Comparison of ENCODE assay signal across 17 mouse cellular contexts in the genomic region with DNA sequence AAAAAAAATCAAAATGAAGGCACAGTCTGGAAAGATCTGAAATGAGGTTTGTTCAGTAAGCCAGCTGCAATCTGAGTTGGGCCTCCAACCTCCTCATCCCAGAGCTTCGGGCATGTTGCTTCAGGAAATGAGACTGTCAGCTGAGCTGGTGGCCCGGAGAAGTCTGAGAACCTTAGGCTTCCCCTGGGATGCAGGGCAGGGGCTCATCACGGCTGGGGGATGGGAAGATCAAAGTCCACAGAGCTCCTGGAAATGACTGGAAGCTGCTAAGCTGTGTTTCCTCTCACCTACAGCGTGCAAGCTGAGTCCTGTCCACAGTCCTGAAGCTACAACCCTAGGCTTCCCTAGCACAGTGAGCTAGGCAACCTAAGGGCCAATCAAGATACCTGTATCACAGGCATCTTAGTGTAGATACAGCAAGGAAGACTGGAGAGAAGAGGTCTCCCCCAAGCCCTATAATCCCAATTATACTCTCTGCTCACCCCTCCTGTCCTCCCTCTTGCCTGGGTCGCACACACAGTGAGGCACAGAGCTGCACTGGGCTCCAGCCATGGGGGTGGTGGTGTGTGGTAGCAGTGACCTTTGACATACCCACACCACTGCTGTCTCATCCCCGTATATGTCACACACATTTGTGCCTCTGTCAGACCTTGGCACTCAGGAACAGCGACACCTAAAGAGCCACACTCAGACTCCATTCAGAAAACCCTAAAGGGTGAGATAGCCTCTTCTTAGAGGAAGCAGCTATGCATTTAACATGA. TPM values are rescaled to one million over a fixed set of nuclear protein-coding genes. Genes with fewer than 3 reads are reported as not detected.
DNase-seq lines count a peak whose midpoint lies in the region; ATAC-seq and TF ChIP-seq lines count a peak whose summit lies in the region.
"Had no signal": no experiment of that assay in that cellular context is flagged by ENCODE, and none has a peak within 500 bp of the region (broad histone marks: within the 10 kb centered on the region; RNA-seq: fewer than 3 reads in every experiment).

No protein-coding gene starts in this region.

- H3K27ac ChIP-seq in heart, embryonic 13.5 days (replicated peaks): 0 out of 2 replicates have a peak overlapping the region, but pooled peaks have one; percentile 48
- no peak overlapping the region for H3K27ac ChIP-seq in heart, embryonic 10.5 days
- peak overlapping the region; percentile 59 for H3K27ac ChIP-seq in lung, postnatal 0 days (ENCODE audit: low read length)
- peak overlapping the region; percentile 75 for H3K27ac ChIP-seq in brown adipose tissue, adult 24 weeks (replicated peaks; ENCODE audit: low read depth, low read length)
- H3K27ac ChIP-seq in stomach, embryonic 14.5 days (ENCODE audit: low read length): no peak overlapping the region
- no peak overlapping the region for H3K27ac ChIP-seq in forebrain, embryonic 14.5 days (ENCODE audit: low read depth, low read length)
- H3K27ac ChIP-seq: forebrain, embryonic 13.5 days; layer of hippocampus, adult 2 months; neural tube, embryonic 15.5 days had no signal

- ATAC-seq in heart, embryonic 13.5 days (ENCODE audit: extremely low read depth, insufficient number of reproducible peaks, low FRiP score, low TSS enrichment): no peak
- ATAC-seq in lung, postnatal 0 days: no peak
- ATAC-seq in stomach, embryonic 14.5 days (ENCODE audit: insufficient number of reproducible peaks, insufficient read depth, low FRiP score, low read depth): 0 out of 2 replicates have a peak, but pooled peaks have one; percentile 24
- ATAC-seq in forebrain, embryonic 14.5 days: no peak
- ATAC-seq: forebrain, embryonic 13.5 days had no signal

- H3K9ac ChIP-seq in heart, embryonic 13.5 days: no peak overlapping the region
- no peak overlapping the region for H3K9ac ChIP-seq in lung, postnatal 0 days (replicated peaks; ENCODE audit: low read depth)
- H3K9ac ChIP-seq in stomach, embryonic 14.5 days (replicated peaks; ENCODE audit: low read depth, low read length): no peak overlapping the region
- H3K9ac ChIP-seq in forebrain, embryonic 14.5 days (ENCODE audit: low read length): no peak overlapping the region
- H3K9ac ChIP-seq: forebrain, embryonic 13.5 days; neural tube, embryonic 15.5 days had no signal

- TF ChIP-seq EP300 in lung, postnatal 0 days (IDR thresholded peaks at IDR 0.05): no peak

- TF ChIP-seq CTCF in lung, postnatal 0 days (IDR thresholded peaks at IDR 0.05): no peak

- H3K4me2 ChIP-seq in heart, embryonic 13.5 days: no peak overlapping the region
- no peak overlapping the region for H3K4me2 ChIP-seq in lung, postnatal 0 days (replicated peaks; ENCODE audit: low read depth, low read length)
- H3K4me2 ChIP-seq in stomach, embryonic 14.5 days (replicated peaks; ENCODE audit: low read depth, low read length): no peak overlapping the region
- H3K4me2 ChIP-seq in forebrain, embryonic 14.5 days (ENCODE audit: low read length): no peak overlapping the region
- H3K4me2 ChIP-seq: forebrain, embryonic 13.5 days; midbrain, embryonic 11.5 days; neural tube, embryonic 15.5 days had no signal

- no peaks in the 10 kb centered on the region for H3K9me3 ChIP-seq in heart, embryonic 13.5 days
- no peaks in the 10 kb centered on the region for H3K9me3 ChIP-seq in heart, embryonic 10.5 days
- no peaks in the 10 kb centered on the region for H3K9me3 ChIP-seq in lung, postnatal 0 days (ENCODE audit: low read length)
- no peaks in the 10 kb centered on the region for H3K9me3 ChIP-seq in stomach, embryonic 14.5 days (ENCODE audit: control insufficient read depth, low read depth, low read length)
- no peaks in the 10 kb centered on the region for H3K9me3 ChIP-seq in forebrain, embryonic 14.5 days (replicated peaks; ENCODE audit: control insufficient read depth, low read length)
- H3K9me3 ChIP-seq: forebrain, embryonic 13.5 days; hindbrain, embryonic 10.5 days; neural tube, embryonic 15.5 days had no signal

- DNase-seq in heart, embryonic 10.5 days (ENCODE audit: low spot score): no peak
- DNase-seq in lung, postnatal 0 days (ENCODE audit: low spot score): no peak
- no peak for DNase-seq in lung, postnatal 14 days
- DNase-seq in left cerebral cortex, adult 9 months (ENCODE audit: low spot score in 2 of 2): no peak
- DNase-seq in forebrain, embryonic 14.5 days (ENCODE audit: low spot score): no peak
- DNase-seq: cerebellum, adult 11-12 months; cerebellum, postnatal 36 days; spleen, adult 18-20 months; thymus, postnatal 25 days had no signal

- no peak overlapping the region for H3K4me3 ChIP-seq in heart, embryonic 13.5 days
- H3K4me3 ChIP-seq in heart, embryonic 10.5 days: no peak overlapping the region
- no peak overlapping the region for H3K4me3 ChIP-seq in lung, postnatal 0 days (ENCODE audit: low read depth, low read length)
- no peak overlapping the region for H3K4me3 ChIP-seq in brown adipose tissue, adult 24 weeks (ENCODE audit: insufficient read depth, low read depth, low read length)
- no peak overlapping the region for H3K4me3 ChIP-seq in stomach, embryonic 14.5 days (ENCODE audit: low read depth, low read length)
- no peak overlapping the region for H3K4me3 ChIP-seq in forebrain, embryonic 14.5 days (ENCODE audit: low read depth, low read length)
- H3K4me3 ChIP-seq: forebrain, embryonic 13.5 days; hindbrain, embryonic 10.5 days; layer of hippocampus, adult 2 months; neural tube, embryonic 15.5 days had no signal

- 58% methylated on average over 7 of the region's 7 CpGs for WGBS in heart, embryonic 13.5 days
- WGBS in heart, embryonic 10.5 days: 50% methylated on average over 7 of the region's 7 CpGs
- 62% methylated on average over 7 of the region's 7 CpGs for WGBS in lung, postnatal 0 days
- WGBS in stomach, embryonic 14.5 days: 71% methylated on average over 7 of the region's 7 CpGs
- WGBS in forebrain, embryonic 14.5 days: 80% methylated on average over 7 of the region's 7 CpGs

- H3K36me3 ChIP-seq in heart, embryonic 13.5 days: peaks cover 77% of the 10 kb centered on the region
- H3K36me3 ChIP-seq in heart, embryonic 10.5 days: peaks cover 37% of the 10 kb centered on the region
- peaks cover 11% of the 10 kb centered on the region for H3K36me3 ChIP-seq in lung, postnatal 0 days (ENCODE audit: insufficient read depth, low read length)
- H3K36me3 ChIP-seq in stomach, embryonic 14.5 days (ENCODE audit: control insufficient read depth, insufficient read depth, low read length): peaks cover 14% of the 10 kb centered on the region; the same call in 1 of the 2 replicates
- H3K36me3 ChIP-seq in forebrain, embryonic 14.5 days (ENCODE audit: control insufficient read depth, insufficient read depth, low read length): no peaks in the 10 kb centered on the region
- H3K36me3 ChIP-seq: neural tube, embryonic 15.5 days had no signal

- no peaks in the 10 kb centered on the region for H3K27me3 ChIP-seq in heart, embryonic 13.5 days (replicated peaks)
- no peaks in the 10 kb centered on the region for H3K27me3 ChIP-seq in heart, embryonic 10.5 days (ENCODE audit: insufficient read depth, poor library complexity, severe bottlenecking)
- no peaks in the 10 kb centered on the region for H3K27me3 ChIP-seq in lung, postnatal 0 days (replicated peaks; ENCODE audit: insufficient read depth, low read length)
- no peaks in the 10 kb centered on the region for H3K27me3 ChIP-seq in stomach, embryonic 14.5 days (ENCODE audit: control insufficient read depth, insufficient read depth, low read length)
- H3K27me3 ChIP-seq in forebrain, embryonic 14.5 days (replicated peaks; ENCODE audit: control insufficient read depth, insufficient read depth, low read length): no peaks in the 10 kb centered on the region
- H3K27me3 ChIP-seq: forebrain, embryonic 13.5 days; neural tube, embryonic 15.5 days had no signal

- H3K4me1 ChIP-seq in heart, embryonic 13.5 days: peaks cover 24% of the 10 kb centered on the region
- H3K4me1 ChIP-seq in heart, embryonic 10.5 days: peaks cover 19% of the 10 kb centered on the region
- H3K4me1 ChIP-seq in lung, postnatal 0 days (ENCODE audit: insufficient read depth, low read depth, low read length): no peaks in the 10 kb centered on the region; the same call in 1 of the 2 replicates
- peaks cover 8% of the 10 kb centered on the region for H3K4me1 ChIP-seq in brown adipose tissue, adult 24 weeks (ENCODE audit: control insufficient read depth, insufficient read depth, insufficient read length, low read length)
- H3K4me1 ChIP-seq in stomach, embryonic 14.5 days (ENCODE audit: control insufficient read depth, insufficient read depth, low read length): no peaks in the 10 kb centered on the region
- no peaks in the 10 kb centered on the region for H3K4me1 ChIP-seq in forebrain, embryonic 14.5 days (ENCODE audit: control insufficient read depth, insufficient read depth, low read length)
- H3K4me1 ChIP-seq: forebrain, embryonic 13.5 days; neural tube, embryonic 15.5 days had no signal

RNA-seq across cellular contexts. Expression of a gene that starts 56.7 kb away (rescaled TPM):
- 1.6 and 1.7 TPM in 2 replicates for polyA plus RNA-seq in heart, embryonic 13.5 days (2015; fragmentation: Nextera tagmentation; extraction: Ambion mirVana)
- polyA plus RNA-seq in heart, embryonic 10.5 days (2016; fragmentation: Nextera tagmentation; extraction: Ambion mirVana): 0.75 and 1.1 TPM in 2 replicates
- polyA plus RNA-seq in lung, postnatal 0 days (2015; fragmentation: Nextera tagmentation; extraction: Ambion mirVana): 8.4 and 10.3 TPM in 2 replicates
- 0.99 TPM in 1 of 2 replicates, not detected in the other for polyA plus RNA-seq in brown adipose tissue, adult 24 weeks (2012; ENCODE audit: insufficient read depth, insufficient read length, missing spikeins)
- 3.4 and 3.6 TPM in 2 replicates for polyA plus RNA-seq in stomach, embryonic 14.5 days (2014; fragmentation: Nextera tagmentation; extraction: Ambion mirVana)
- polyA plus RNA-seq in forebrain, embryonic 14.5 days (2014; fragmentation: Nextera tagmentation; extraction: Ambion mirVana): 2.6 and 2.7 TPM in 2 replicates

Comparison
In these comparisons a context has a peak if more than half of its experiments do, and no peak if none do; other contexts are left out.
1. H3K27ac ChIP-seq: peak in heart, embryonic 13.5 days (single experiment), lung, postnatal 0 days (single experiment) and brown adipose tissue, adult 24 weeks (single experiment); none in heart, embryonic 10.5 days (single experiment), stomach, embryonic 14.5 days (single experiment) and forebrain, embryonic 14.5 days (single experiment).